Mouse (Mus musculus) thymus, adult 2 months (tissue): ENCODE results near the gene Ldlr. TPM values are rescaled to one million over a fixed set of nuclear protein-coding genes. Genes with fewer than 3 reads are reported as not detected.

ENCODE experiments used
- DNase-seq: peaks from one replicate; pipeline ENCODE4 v3.0.0; 2021
- H3K27ac ChIP-seq: fragments of 200-500 bp; 2 replicates; pipeline ENCODE4 v1.5.1; 2012; ENCODE audit warnings: low read length, control low read depth; ENCODE audit not compliant: control insufficient read depth, insufficient read depth
- H3K27me3 ChIP-seq: fragments of 200-500 bp; 2 replicates; pipeline ENCODE4 v1.6.1; 2012; ENCODE audit warnings: mild to moderate bottlenecking, low read length, moderate library complexity, mixed read lengths; ENCODE audit not compliant: control insufficient read depth, insufficient read depth
- H3K36me3 ChIP-seq: fragments of 200-500 bp; 2 replicates; pipeline ENCODE4 v1.6.1; 2012; ENCODE audit warnings: mild to moderate bottlenecking, low read length, moderate library complexity; ENCODE audit not compliant: control insufficient read depth, insufficient read depth
- H3K4me1 ChIP-seq: fragments of 200-500 bp; replicated peaks from 2 replicates; pipeline ENCODE4 v1.6.1; 2012; ENCODE audit warnings: low read length; ENCODE audit not compliant: control insufficient read depth, insufficient read depth
- H3K4me3 ChIP-seq: fragments of 200-500 bp; 2 replicates; pipeline ENCODE4 v1.5.1; 2012; ENCODE audit warnings: mild to moderate bottlenecking, low read length, control low read depth, moderate library complexity; ENCODE audit not compliant: control insufficient read depth, insufficient read depth
- CTCF ChIP-seq: fragments of 200-500 bp; IDR thresholded peaks from 2 replicates; pipeline ENCODE4 v1.5.1; 2012; ENCODE audit warnings: mild to moderate bottlenecking, control low read depth, low read length, moderate library complexity, borderline replicate concordance; ENCODE audit not compliant: control insufficient read depth, poor library complexity, insufficient read depth; ENCODE audit errors: extremely low read depth
- POLR2A ChIP-seq: fragments of 200-500 bp; IDR thresholded peaks from 2 replicates; pipeline ENCODE4 v1.6.1; 2012; ENCODE audit warnings: mild to moderate bottlenecking, low read length, control low read depth, moderate library complexity; ENCODE audit not compliant: control insufficient read depth, poor library complexity, insufficient read depth; ENCODE audit errors: extremely low read depth
- WGBS: fragments of 180-500 bp; shearing (Covaris S2); methylation state at CpG from one replicate; pipeline ENCODE4 v1.1.7; 2018; 5-methylcytosine and 5-hydroxymethylcytosine counted together
- polyA plus RNA-seq: library from polyadenylated mRNA; depleted of rRNA; stranded (reverse); fragments of >200 nt; gene quantifications from 2 replicates; pipeline ENCODE4 v1.2.3, GENCODE M21; 2012; rRNA removed

Gene Ldlr
- polyA plus RNA-seq, 1 experiment, result 23.9 TPM

DNA sequence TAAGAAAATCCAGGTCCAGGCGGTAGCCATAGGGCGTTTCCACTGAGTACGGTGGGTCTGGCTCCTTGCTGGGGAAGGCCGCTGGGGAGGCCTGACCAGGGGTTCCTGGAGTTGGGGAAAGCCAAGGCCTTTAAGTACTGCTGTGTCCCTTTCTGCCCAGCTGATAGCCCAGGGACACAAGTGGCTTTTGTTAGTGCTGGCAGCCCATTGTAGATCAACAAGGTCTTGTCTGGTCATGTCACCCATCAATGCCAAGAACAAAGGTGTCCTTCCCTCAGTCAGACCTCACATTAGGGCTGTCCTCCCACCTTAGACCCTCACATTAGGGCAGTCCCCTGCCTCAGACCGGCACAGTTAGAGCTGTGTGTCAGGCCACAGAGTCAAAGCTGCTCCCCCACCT is 72.3 kb downstream of the Ldlr start:
- Histone ChIP-seq H3K36me3 (no peaks in the 10 kb centered on the region), H3K4me1 (peaks cover 10% of the 10 kb centered on the region), H3K4me3 (no peak overlapping the region), H3K27me3 (no peaks in the 10 kb centered on the region), H3K27ac (no peak overlapping the region)
- no peak for DNase-seq
- 98% methylated on average over 5 of the region's 5 CpGs for WGBS
- TF ChIP-seq CTCF (no peak), POLR2A (no peak)

DNA sequence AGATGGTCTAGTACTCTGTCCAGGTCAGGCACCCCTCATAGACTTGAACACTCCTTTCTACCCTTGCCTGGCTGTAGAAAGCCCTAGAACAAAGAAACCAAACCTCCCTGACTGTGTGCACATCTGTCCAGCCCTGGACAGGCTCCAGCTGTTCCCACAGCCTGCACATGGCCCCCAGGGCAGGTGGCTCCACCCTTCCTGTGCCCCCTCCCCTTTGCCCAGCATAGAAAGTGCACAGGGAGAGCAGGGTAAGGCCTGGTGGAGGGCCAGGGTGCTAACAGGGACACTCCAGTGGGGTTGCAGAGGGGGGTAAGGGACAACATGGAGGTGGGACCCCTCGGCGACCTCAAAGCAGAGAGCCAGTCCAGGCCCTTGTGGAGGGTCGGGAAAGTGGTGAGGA is 73.0 kb downstream of the Ldlr start:
- Histone ChIP-seq H3K4me1 (peaks cover 10% of the 10 kb centered on the region), H3K36me3 (no peaks in the 10 kb centered on the region), H3K4me3 (no peak overlapping the region), H3K27ac (no peak overlapping the region), H3K27me3 (no peaks in the 10 kb centered on the region)
- TF ChIP-seq CTCF, result no peak
- no peak for TF ChIP-seq POLR2A
- no peak for DNase-seq
- WGBS, result 54% methylated on average over 3 of the region's 3 CpGs

GRCm38 (mm10) chr9:21796919-21797318 is 73.6 kb downstream of the Ldlr start:
- DNase-seq, result no peak
- Histone ChIP-seq H3K4me3 (no peak overlapping the region), H3K27ac (no peak overlapping the region), H3K4me1 (peaks cover 10% of the 10 kb centered on the region), H3K27me3 (no peaks in the 10 kb centered on the region), H3K36me3 (no peaks in the 10 kb centered on the region)
- WGBS, result 75% methylated on average over 3 of the region's 3 CpGs
- TF ChIP-seq POLR2A (no peak), CTCF (no peak)

DNA sequence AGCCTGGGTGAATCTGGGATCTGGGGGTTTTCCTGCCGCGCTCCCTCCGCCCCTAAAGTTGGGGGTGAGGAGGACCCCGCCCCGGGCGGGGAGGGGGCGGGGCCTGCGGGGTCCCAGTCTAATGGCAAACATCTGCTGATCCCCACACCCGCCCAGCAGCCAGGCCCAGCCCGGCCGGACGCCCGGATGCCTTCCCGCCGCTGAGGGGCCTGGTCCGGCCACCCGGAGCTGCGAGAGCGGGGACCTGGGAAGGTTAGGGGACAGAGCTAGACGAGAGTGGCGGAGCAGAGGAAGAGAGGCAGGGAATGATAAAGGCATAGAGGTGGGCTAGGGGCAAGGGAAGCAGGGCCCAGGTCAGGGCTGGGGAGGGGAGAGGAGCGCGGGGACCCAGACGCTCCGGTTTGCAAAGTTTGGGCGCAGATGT is 74.7 kb downstream of the Ldlr start:
- no peaks in the 10 kb centered on the region for H3K36me3 ChIP-seq
- WGBS, result 2% methylated on average over 26 of the region's 26 CpGs
- DNase-seq, result peak; percentile 24

DNA sequence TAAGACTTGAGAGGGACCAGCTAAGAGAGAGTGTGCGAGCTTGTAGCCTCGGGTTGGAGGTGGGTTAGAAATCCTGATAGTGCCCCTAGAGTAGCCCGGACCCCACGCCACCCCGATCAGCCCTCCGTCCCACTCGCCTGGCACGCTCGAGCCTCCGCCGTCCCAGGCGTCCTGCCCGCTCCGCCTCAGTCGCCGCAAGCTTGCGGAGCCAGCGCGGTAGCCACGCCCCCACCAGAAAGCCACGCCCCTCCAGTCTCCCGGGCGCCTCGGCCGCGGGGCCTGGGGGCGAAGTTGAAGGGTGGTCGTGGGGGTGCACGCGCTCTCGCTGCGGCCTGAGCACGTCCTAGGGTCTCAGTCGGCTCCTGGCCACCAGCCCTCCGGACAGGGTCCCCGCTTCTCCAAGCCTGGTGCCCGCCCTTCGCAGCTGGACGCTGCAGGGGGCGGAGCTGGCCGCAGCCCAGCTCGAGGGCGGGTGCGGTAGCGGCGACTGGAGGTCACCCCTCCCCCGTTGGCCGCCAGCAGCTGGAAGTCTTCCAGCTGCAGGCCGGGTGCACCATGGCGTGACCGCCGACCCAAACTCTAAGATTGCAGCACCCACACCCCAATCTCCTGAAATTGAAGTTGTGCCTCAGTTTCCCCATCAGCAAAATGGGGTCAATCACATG is 75.2 kb downstream of the Ldlr start, which contains the start of gene Kank2:
Gene Kank2, minus strand, starts transcription at position 400 of the 665 bp plus-strand sequence.
- H3K27ac ChIP-seq, result no peak within 1 kb of the TSS
- peaks cover 10% of the 10 kb centered on the region for H3K4me1 ChIP-seq
- TF ChIP-seq CTCF (no peak), POLR2A (no peak)
- no peaks in the 10 kb centered on the region for H3K36me3 ChIP-seq
- H3K27me3 ChIP-seq, result no peaks in the 10 kb centered on the region
- DNase-seq, result peak; percentile 84
- H3K4me3 ChIP-seq, result peak within 1 kb of the TSS; percentile 58
- WGBS, result under 1% methylated on average over 52 of the region's 52 CpGs

More for the DNA sequence above, 74.7 kb downstream of the Ldlr start:
- H3K4me1 ChIP-seq, result peaks cover 10% of the 10 kb centered on the region
- H3K27ac ChIP-seq, result no peak overlapping the region
- peak overlapping the region; percentile 58 for H3K4me3 ChIP-seq
- no peak for TF ChIP-seq CTCF
- TF ChIP-seq POLR2A, result no peak
- no peaks in the 10 kb centered on the region for H3K27me3 ChIP-seq

- 75% methylated on average over 3 of the region's 3 CpGs for WGBS
- TF ChIP-seq POLR2A (no peak), CTCF (no peak)
These were observed 75.7 kb downstream of the Ldlr start for GRCm38 (mm10) chr9:21799010-21799350.

More at GRCm38 (mm10) chr9:21799010-21799350, 75.7 kb downstream of the Ldlr start:
- peaks cover 10% of the 10 kb centered on the region for H3K4me1 ChIP-seq
- no peaks in the 10 kb centered on the region for H3K36me3 ChIP-seq
- no peaks in the 10 kb centered on the region for H3K27me3 ChIP-seq
- no peak overlapping the region for H3K27ac ChIP-seq
- DNase-seq, result no peak
- no peak overlapping the region for H3K4me3 ChIP-seq

Other genes starting within 250 kb of the Ldlr start
- gene Tmed1, start 213.2 kb upstream of the Ldlr start, polyA plus RNA-seq, result 12.8 and 17.0 TPM in 2 replicates
- gene AB124611, start 197.3 kb upstream of the Ldlr start, polyA plus RNA-seq, result 29.5 and 31.1 TPM in 2 replicates
- gene Carm1, start 176.6 kb upstream of the Ldlr start, polyA plus RNA-seq, result 98.5 and 112 TPM in 2 replicates
- gene Timm29, start 130.8 kb upstream of the Ldlr start, polyA plus RNA-seq, result 43.5 and 45.8 TPM in 2 replicates
- 47.1 and 50.6 TPM in 2 replicates for gene Yipf2, start 130.7 kb upstream of the Ldlr start, polyA plus RNA-seq
- 156 and 191 TPM in 2 replicates for gene Smarca4, start 107.3 kb upstream of the Ldlr start, polyA plus RNA-seq
- gene Spc24, start 36.8 kb downstream of the Ldlr start, polyA plus RNA-seq, result 59.0 and 75.8 TPM in 2 replicates
- 9.1 and 12.6 TPM in 2 replicates for gene Kank2, start 75.3 kb downstream of the Ldlr start, polyA plus RNA-seq
- 4.7 and 6.5 TPM in 2 replicates for gene Angptl8, start 112.0 kb downstream of the Ldlr start, polyA plus RNA-seq
- 27.7 and 30.8 TPM in 2 replicates for gene Dock6, start 129.2 kb downstream of the Ldlr start, polyA plus RNA-seq
- 34.9 and 40.3 TPM in 2 replicates for gene Rab3d, start 194.7 kb downstream of the Ldlr start, polyA plus RNA-seq
- 1.3 and 1.9 TPM in 2 replicates for gene Ccdc159, start 204.0 kb downstream of the Ldlr start, polyA plus RNA-seq
- 40.0 and 47.7 TPM in 2 replicates for gene Tmem205, start 204.1 kb downstream of the Ldlr start, polyA plus RNA-seq
- 3.8 and 5.5 TPM in 2 replicates for gene Plppr2, start 213.6 kb downstream of the Ldlr start, polyA plus RNA-seq
- gene Swsap1, start 232.3 kb downstream of the Ldlr start, polyA plus RNA-seq, result 6.7 and 7.6 TPM in 2 replicates
- 3.8 and 4.9 TPM in 2 replicates for gene Epor, start 240.0 kb downstream of the Ldlr start, polyA plus RNA-seq